Mouse (Mus musculus) bone marrow, adult 2 months (tissue): ENCODE results near the gene Pten. TPM values are rescaled to one million over a fixed set of nuclear protein-coding genes. Genes with fewer than 3 reads are reported as not detected.
A peak's percentile ranks its signal among the peaks of the same experiment; 100 is the strongest.
"Not testable (repeated sequence)": the region's sequence is repeated elsewhere in the genome, so short reads cannot be mapped to it uniquely, and the experiment has no call there.

Experiments used
- H3K27ac ChIP-seq: fragments of 200-500 bp; 2 replicates; pipeline ENCODE4 v1.5.1; 2012; ENCODE audit warnings: low read depth, mild to moderate bottlenecking, control low read depth, inconsistent platforms, low read length; ENCODE audit not compliant: control insufficient read depth, poor library complexity, insufficient read depth
- H3K4me1 ChIP-seq: fragments of 200-500 bp; 2 replicates; pipeline ENCODE4 v1.6.1; 2011; ENCODE audit warnings: low read length; ENCODE audit not compliant: control insufficient read depth, insufficient read depth
- H3K4me3 ChIP-seq: fragments of 200-500 bp; replicated peaks from 2 replicates; pipeline ENCODE3; 2011; ENCODE audit warnings: mild to moderate bottlenecking, low read depth, low read length, control low read depth; ENCODE audit not compliant: control insufficient read depth
- CTCF ChIP-seq: fragments of 200-500 bp; IDR thresholded peaks from 2 replicates; pipeline ENCODE4 v1.5.1; 2011; ENCODE audit warnings: low read length, control low read depth; ENCODE audit not compliant: control insufficient read depth, insufficient read depth
- POLR2A ChIP-seq: fragments of 200-500 bp; IDR thresholded peaks from 2 replicates; pipeline ENCODE4 v1.6.1; 2011; ENCODE audit warnings: low read depth, mild to moderate bottlenecking, control low read depth, low read length, borderline replicate concordance; ENCODE audit not compliant: control insufficient read depth
- WGBS: fragments of 180-500 bp; shearing (Covaris S2); methylation state at CpG from one replicate; pipeline ENCODE4 v1.1.7; 2018; 5-methylcytosine and 5-hydroxymethylcytosine counted together
- polyA plus RNA-seq: library from polyadenylated mRNA; stranded (reverse); fragments of >200 nt; gene quantifications from 2 replicates; pipeline ENCODE4 v1.2.4, GENCODE M21; 2011; ENCODE audit warnings: low replicate concordance; ENCODE audit not compliant: missing spikeins, insufficient read depth, insufficient read length

Gene Pten
- polyA plus RNA-seq, 1 experiment, result 24.9 TPM

DNA sequence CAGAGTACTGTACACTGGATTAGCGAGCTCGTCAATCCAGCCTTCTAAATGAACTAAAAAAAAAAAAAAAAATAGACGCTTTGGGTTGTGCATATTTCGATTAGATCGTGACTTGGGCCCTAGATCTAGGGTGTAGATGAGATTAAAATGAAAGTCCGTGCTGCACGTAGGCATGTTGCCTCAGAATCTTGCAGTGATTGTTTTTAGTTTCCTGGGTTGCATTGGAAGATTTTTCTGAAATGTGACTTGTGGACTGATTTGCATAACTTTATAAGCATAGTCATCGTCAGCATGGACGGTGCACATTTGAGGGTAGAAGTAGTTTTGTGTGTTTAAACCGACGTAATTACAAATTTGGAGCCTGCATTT is 1.5 kb downstream of the Pten start:
- H3K27ac ChIP-seq, result no peak overlapping the region

GRCm38 (mm10) chr19:32759357-32760024 is 2.2 kb downstream of the Pten start:
- TF ChIP-seq CTCF, result no peak
- Histone ChIP-seq H3K4me3 (peak overlapping the region; percentile 54), H3K4me1 (no peaks in the 10 kb centered on the region), H3K27ac (no peak overlapping the region)
- 5% methylated on average over 8 of the region's 8 CpGs for WGBS

More for the DNA sequence above, 1.5 kb downstream of the Pten start:
- Histone ChIP-seq H3K4me3 (peak overlapping the region; percentile 76), H3K4me1 (no peaks in the 10 kb centered on the region)
- TF ChIP-seq CTCF (no peak), POLR2A (no peak)
- WGBS, result under 1% methylated on average over 11 of the region's 11 CpGs

DNA sequence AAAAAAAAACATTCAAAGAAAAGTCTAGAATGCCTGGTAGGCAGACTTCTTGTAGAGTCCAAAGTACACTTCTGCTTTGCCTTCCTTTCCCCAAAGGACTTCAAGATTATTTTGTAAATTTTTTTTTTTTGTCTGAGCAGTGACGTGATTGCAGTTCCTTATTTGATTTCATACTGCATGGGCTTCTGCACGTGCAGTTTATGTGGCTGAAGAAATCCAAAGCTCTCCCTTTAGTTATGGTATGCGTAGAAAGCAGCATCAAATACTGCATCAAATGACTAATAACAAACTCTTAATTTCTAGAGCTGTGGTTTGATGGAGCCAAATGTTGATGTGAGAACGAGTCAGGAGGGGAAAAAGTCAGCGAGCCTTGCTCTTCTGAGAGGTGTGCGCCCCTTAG is 3.2 kb downstream of the Pten start:
- WGBS, result 7% methylated on average over 6 of the region's 6 CpGs
- no peaks in the 10 kb centered on the region; the same call in 1 of the 2 replicates for H3K4me1 ChIP-seq
- no peak overlapping the region for H3K27ac ChIP-seq
- H3K4me3 ChIP-seq, result peak overlapping the region; percentile 27
- no peak for TF ChIP-seq CTCF
- TF ChIP-seq POLR2A, result no peak

GRCm38 (mm10) chr19:32761162-32761561 is 3.9 kb downstream of the Pten start:
- no peak overlapping the region for H3K27ac ChIP-seq
- WGBS, result 68% methylated on average over 4 of the region's 4 CpGs
- no peak for TF ChIP-seq CTCF
- H3K4me1 ChIP-seq, result no peaks in the 10 kb centered on the region; the same call in 1 of the 2 replicates
- no peak overlapping the region for H3K4me3 ChIP-seq

GRCm38 (mm10) chr19:32762493-32762892 is 5.2 kb downstream of the Pten start:
- TF ChIP-seq CTCF (no peak), POLR2A (no peak)
- H3K27ac ChIP-seq, result no peak overlapping the region
- H3K4me3 ChIP-seq, result no peak overlapping the region
- no peaks in the 10 kb centered on the region; the same call in 1 of the 2 replicates for H3K4me1 ChIP-seq
- 7% methylated on average over 4 of the region's 4 CpGs for WGBS

- no peak overlapping the region for H3K27ac ChIP-seq
Measured at GRCm38 (mm10) chr19:32778411-32778810, 21.1 kb downstream of the Pten start.

DNA sequence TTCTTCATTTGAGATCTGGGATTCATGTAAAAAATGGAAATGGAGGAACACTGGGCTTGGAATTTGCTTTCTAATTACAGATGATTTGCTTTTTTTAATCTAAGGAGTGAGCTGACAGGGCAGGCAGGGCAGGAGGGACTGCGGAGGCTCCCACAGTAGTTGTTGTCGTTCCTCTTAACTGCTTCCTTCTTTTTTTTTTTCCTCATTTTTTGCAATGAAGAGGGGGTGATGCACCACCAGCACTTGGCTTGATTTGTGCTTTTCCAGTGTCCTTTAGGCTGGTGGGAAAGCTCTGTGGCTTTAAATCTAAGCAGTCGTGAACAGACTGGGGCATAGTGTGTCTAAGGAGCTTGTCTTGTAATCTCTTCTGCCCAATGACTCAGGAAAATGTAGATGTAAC is 21.8 kb downstream of the Pten start:
- Histone ChIP-seq H3K27ac (no peak overlapping the region), H3K4me1 (no peaks in the 10 kb centered on the region; the same call in 1 of the 2 replicates), H3K4me3 (no peak overlapping the region)
- TF ChIP-seq CTCF (no peak), POLR2A (no peak)
- WGBS, result 22% methylated on average over 3 of the region's 3 CpGs

More at GRCm38 (mm10) chr19:32778411-32778810, 21.1 kb downstream of the Pten start:
- WGBS, result 31% methylated on average over 2 of the region's 2 CpGs
- H3K4me1 ChIP-seq, result no peaks in the 10 kb centered on the region; the same call in 1 of the 2 replicates
- TF ChIP-seq CTCF, result no peak
- TF ChIP-seq POLR2A, result no peak
- no peak overlapping the region for H3K4me3 ChIP-seq

DNA sequence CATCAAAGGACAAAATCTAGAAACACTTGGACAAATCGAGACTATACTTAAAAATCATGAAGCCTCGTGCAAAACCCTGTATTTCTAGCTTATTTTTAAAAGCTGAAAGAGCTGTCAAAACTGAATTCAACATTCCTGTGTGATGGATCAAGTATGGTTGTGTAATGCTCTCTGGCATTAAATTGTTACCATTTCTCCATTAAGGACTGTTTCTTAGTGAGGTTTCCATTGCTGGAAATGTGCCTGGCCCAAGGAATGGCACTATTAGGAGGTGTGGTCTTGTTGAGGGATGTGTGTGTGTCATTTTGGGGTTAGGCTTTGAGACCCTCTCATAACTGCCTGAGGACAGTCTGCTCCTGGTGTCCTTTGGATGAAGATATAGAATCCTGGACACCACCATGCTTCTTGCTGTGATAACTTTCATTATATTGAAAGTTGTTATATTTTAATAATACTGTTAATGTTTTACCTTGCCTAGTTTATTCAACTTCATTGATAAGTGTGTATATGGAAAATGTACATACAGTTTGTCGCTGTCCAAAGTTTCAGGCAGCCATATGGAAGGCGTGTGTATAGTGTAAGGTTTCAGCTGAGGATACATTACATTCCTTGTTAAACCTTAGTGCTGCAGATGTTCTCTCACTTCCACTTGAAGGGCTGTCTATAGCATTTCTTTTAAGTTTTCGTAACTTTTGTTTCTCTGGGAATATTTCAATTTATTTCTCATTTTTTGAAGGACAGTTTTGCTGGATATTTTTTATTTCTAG is 24.2 kb downstream of the Pten start:
- no peak overlapping the region for H3K4me3 ChIP-seq
- peaks cover 2% of the 10 kb centered on the region for H3K4me1 ChIP-seq
- 77% methylated on average over 5 of the region's 5 CpGs for WGBS
- TF ChIP-seq CTCF (no peak), POLR2A (no peak)
- H3K27ac ChIP-seq, result no peak overlapping the region

GRCm38 (mm10) chr19:32787388-32787787 is 30.1 kb downstream of the Pten start:
- not testable (repeated sequence) for H3K4me1 ChIP-seq, H3K4me3 ChIP-seq, H3K27ac ChIP-seq
- 20% methylated on average over 4 of the region's 4 CpGs for WGBS

GRCm38 (mm10) chr19:32788016-32788415 is 30.7 kb downstream of the Pten start:
- not testable (repeated sequence) for H3K27ac ChIP-seq, H3K4me1 ChIP-seq, H3K4me3 ChIP-seq
- 68% methylated on average over 3 of the region's 3 CpGs for WGBS
